Mouse (Mus musculus) forebrain, embryonic 10.5 days (tissue): ENCODE results near the gene Krtap10-10. TPM values are rescaled to one million over a fixed set of nuclear protein-coding genes. Genes with fewer than 3 reads are reported as not detected.

Experiments
- DNase-seq: peaks from one replicate; pipeline ENCODE4 v3.0.0-alpha.2; 2017; ENCODE audit warnings: low spot score; ENCODE audit errors: extremely low spot score
- H3K27ac ChIP-seq: fragments of 300-500 bp; sonication (generic); 2 replicates; pipeline ENCODE4 v1.5.1; 2016; ENCODE audit warnings: mild to moderate bottlenecking
- H3K27me3 ChIP-seq: fragments of 300-500 bp; sonication (generic); 2 replicates; pipeline ENCODE4 v1.6.1; 2016; ENCODE audit warnings: mild to moderate bottlenecking; ENCODE audit not compliant: poor library complexity, severe bottlenecking
- H3K36me3 ChIP-seq: fragments of 300-500 bp; sonication (generic); replicated peaks from 2 replicates; pipeline ENCODE4 v1.6.1; 2016; ENCODE audit warnings: mild to moderate bottlenecking, moderate library complexity
- H3K4me1 ChIP-seq: fragments of 300-500 bp; sonication (generic); 2 replicates; pipeline ENCODE4 v1.6.1; 2016
- H3K4me3 ChIP-seq: fragments of 300-500 bp; sonication (generic); 2 replicates; pipeline ENCODE4 v1.5.1; 2016; ENCODE audit warnings: mild to moderate bottlenecking, moderate library complexity
- H3K9me3 ChIP-seq: fragments of 300-500 bp; sonication (generic); 2 replicates; pipeline ENCODE4 v1.6.1; 2016; ENCODE audit warnings: mild to moderate bottlenecking, moderate library complexity
- WGBS: fragments of 180-500 bp; shearing (Covaris S2); methylation state at CpG from one replicate; pipeline ENCODE4 v1.1.7; 2016; 5-methylcytosine and 5-hydroxymethylcytosine counted together
- polyA plus RNA-seq: library from polyadenylated mRNA; unstranded; fragments of >200 nt; fragmentation: Nextera tagmentation; extraction: Ambion mirVana; gene quantifications from 2 replicates; pipeline ENCODE4 v1.2.1, GENCODE M21; 2016

Gene Krtap10-10
- polyA plus RNA-seq, 1 experiment from 2014 or later, result not detected

DNA sequence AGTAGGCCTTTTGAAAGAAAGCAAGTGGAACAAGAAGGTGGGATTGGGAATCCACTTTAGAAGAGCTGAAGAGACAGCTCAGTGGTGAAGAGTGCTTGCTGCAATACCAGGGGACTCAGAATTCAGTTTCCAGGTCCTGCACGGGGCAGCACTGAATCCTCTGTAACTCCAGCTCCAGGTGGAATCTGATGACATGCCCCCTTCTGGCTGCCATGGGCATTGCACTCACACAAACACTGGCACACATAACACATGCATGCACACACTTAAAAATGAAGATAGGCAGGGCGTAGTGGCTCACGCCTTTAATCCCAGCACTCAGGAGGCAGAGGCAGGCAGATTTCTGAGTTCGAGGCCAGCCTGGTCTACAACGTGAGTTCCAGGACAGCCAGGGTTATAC lies 46.8 kb downstream of the Krtap10-10 start:
- H3K4me3 ChIP-seq, result no peak overlapping the region
- no peaks in the 10 kb centered on the region for H3K27me3 ChIP-seq
- DNase-seq, result no peak
- H3K4me1 ChIP-seq, result no peaks in the 10 kb centered on the region
- no peak overlapping the region for H3K27ac ChIP-seq
- 86% methylated on average over 5 of the region's 5 CpGs for WGBS
- H3K36me3 ChIP-seq, result no peaks in the 10 kb centered on the region
- no peaks in the 10 kb centered on the region for H3K9me3 ChIP-seq

DNA sequence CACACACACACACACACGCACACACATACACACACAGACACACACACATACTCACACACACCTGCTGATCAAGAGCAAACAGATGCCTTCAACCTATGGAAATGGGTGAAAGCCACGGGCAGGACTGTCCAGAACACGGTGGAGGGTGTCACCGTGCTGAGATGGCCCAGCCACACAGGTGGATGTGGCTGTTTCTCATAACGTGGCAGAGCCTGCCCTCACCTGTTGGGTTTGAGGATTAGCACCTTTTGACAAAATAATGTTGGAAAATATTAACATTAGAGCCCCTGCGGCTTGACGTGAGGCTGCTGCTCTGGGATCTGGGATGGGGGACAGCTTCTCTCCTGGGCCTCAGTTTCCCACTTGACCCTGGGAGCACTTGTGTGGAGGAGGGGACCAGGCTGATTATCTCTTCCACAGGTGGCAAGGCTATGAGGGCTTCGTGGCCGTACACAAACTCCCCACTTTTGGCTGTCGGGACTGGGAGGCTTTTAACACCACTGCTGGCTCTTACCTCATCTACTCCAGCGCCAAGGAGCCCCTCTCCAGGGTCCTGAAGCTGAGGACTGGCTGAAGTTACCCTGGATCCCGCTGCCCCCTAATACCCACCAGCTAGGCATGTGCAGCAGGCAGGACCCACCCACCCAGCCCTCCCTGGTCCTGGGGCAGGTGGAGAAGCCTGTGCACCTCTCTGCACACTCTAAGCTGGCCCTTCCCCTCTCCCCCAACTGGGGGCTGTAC lies 50.4 kb downstream of the Krtap10-10 start:
- Histone ChIP-seq H3K4me3 (no peak overlapping the region), H3K36me3 (no peaks in the 10 kb centered on the region), H3K27me3 (no peaks in the 10 kb centered on the region), H3K9me3 (peaks cover 6% of the 10 kb centered on the region; the same call in 1 of the 2 replicates), H3K4me1 (no peaks in the 10 kb centered on the region), H3K27ac (no peak overlapping the region)
- WGBS, result 61% methylated on average over 12 of the region's 12 CpGs
- no peak for DNase-seq

Other genes starting within 250 kb of the Krtap10-10 start
- 439 and 448 TPM in 2 replicates for gene Sumo3, start 229.8 kb upstream of the Krtap10-10 start, polyA plus RNA-seq
- 3.1 and 3.4 TPM in 2 replicates for gene Gm49325, start 229.8 kb upstream of the Krtap10-10 start, polyA plus RNA-seq
- 102 and 104 TPM in 2 replicates for gene Ube2g2, start 213.7 kb upstream of the Krtap10-10 start, polyA plus RNA-seq
- gene Tspear, start 149.4 kb upstream of the Krtap10-10 start, polyA plus RNA-seq, result 1.1 and 1.4 TPM in 2 replicates
- gene Gm19402, start 145.2 kb upstream of the Krtap10-10 start, polyA plus RNA-seq, result not detected in 2 replicates
- not detected in 2 replicates for gene Gm9508, start 138.7 kb upstream of the Krtap10-10 start, polyA plus RNA-seq
- gene Gm10272, start 129.3 kb upstream of the Krtap10-10 start, polyA plus RNA-seq, result not detected in 2 replicates
- gene Gm10024, start 124.5 kb upstream of the Krtap10-10 start, polyA plus RNA-seq, result not detected in 2 replicates
- gene Gm10142, start 120.1 kb upstream of the Krtap10-10 start, polyA plus RNA-seq, result not detected in 2 replicates
- not detected in 2 replicates for gene Krtap12-1, start 115.3 kb upstream of the Krtap10-10 start, polyA plus RNA-seq
- gene Gm10100, start 109.5 kb upstream of the Krtap10-10 start, polyA plus RNA-seq, result not detected in 2 replicates
- not detected in 2 replicates for gene Gm18596, start 93.3 kb upstream of the Krtap10-10 start, polyA plus RNA-seq
- gene Gm9736, start 84.6 kb upstream of the Krtap10-10 start, polyA plus RNA-seq, result not detected in 2 replicates
- not detected in 2 replicates for gene Gm3233, start 76.3 kb upstream of the Krtap10-10 start, polyA plus RNA-seq
- gene Gm3238, start 64.6 kb upstream of the Krtap10-10 start, polyA plus RNA-seq, result not detected in 2 replicates
- not detected in 2 replicates for gene Gm7138, start 59.0 kb upstream of the Krtap10-10 start, polyA plus RNA-seq
- not detected in 2 replicates for gene Gm3250, start 53.4 kb upstream of the Krtap10-10 start, polyA plus RNA-seq
- not detected in 2 replicates for gene Gm7137, start 47.7 kb upstream of the Krtap10-10 start, polyA plus RNA-seq
- not detected in 2 replicates for gene Gm9639, start 40.9 kb upstream of the Krtap10-10 start, polyA plus RNA-seq
- gene Gm19668, start 36.8 kb upstream of the Krtap10-10 start, polyA plus RNA-seq, result not detected in 2 replicates
- gene Gm9507, start 24.1 kb upstream of the Krtap10-10 start, polyA plus RNA-seq, result not detected in 2 replicates
- gene Gm2696, start 21.3 kb upstream of the Krtap10-10 start, polyA plus RNA-seq, result not detected in 2 replicates
- not detected in 2 replicates for gene Krtap10-4, start 8.9 kb upstream of the Krtap10-10 start, polyA plus RNA-seq
- gene Gm36176, start 10.9 kb downstream of the Krtap10-10 start, polyA plus RNA-seq, result not detected in 2 replicates
- not detected in 2 replicates for gene Gm10318, start 16.9 kb downstream of the Krtap10-10 start, polyA plus RNA-seq
- gene Gm3285, start 26.0 kb downstream of the Krtap10-10 start, polyA plus RNA-seq, result not detected in 2 replicates
- 2.4 and 2.5 TPM in 2 replicates for gene Lrrc3, start 66.6 kb downstream of the Krtap10-10 start, polyA plus RNA-seq
- 0.53 and 0.57 TPM in 2 replicates for gene Trpm2, start 134.6 kb downstream of the Krtap10-10 start, polyA plus RNA-seq
- 33.9 and 37.4 TPM in 2 replicates for gene 1810043G02Rik, start 142.6 kb downstream of the Krtap10-10 start, polyA plus RNA-seq
- gene Pfkl, start 174.1 kb downstream of the Krtap10-10 start, polyA plus RNA-seq, result 262 and 282 TPM in 2 replicates
- not detected in 2 replicates for gene Dnmt3l, start 206.0 kb downstream of the Krtap10-10 start, polyA plus RNA-seq
- gene Aire, start 207.7 kb downstream of the Krtap10-10 start, polyA plus RNA-seq, result 0.28 and 0.33 TPM in 2 replicates
- 2.6 and 2.9 TPM in 2 replicates for gene Icosl, start 233.4 kb downstream of the Krtap10-10 start, polyA plus RNA-seq